19 mouse cellular contexts compared by ENCODE assay signal in the genomic region with DNA sequence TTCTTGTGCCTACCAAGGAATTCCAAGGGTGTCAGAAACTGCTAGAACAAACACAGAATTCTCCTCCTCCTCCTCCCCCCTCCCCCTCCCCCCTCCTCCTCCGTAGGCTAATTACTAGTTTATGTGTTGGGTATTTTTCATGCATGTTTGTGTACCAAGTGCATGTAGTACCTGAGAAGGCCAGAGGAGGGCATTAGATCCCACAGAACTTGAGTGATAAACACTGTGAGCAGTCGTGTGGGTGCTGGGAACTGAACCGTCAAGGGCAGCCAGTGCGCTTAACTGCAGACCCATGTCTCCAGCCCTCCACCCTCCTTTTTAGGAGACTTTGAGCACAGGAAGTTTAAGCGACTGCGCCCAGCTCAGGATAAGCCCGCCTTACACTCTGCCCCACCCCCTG.
DNase-seq lines count a peak whose midpoint lies in the region; ATAC-seq and TF ChIP-seq lines count a peak whose summit lies in the region.
"Had no signal": no experiment of that assay in that cellular context is flagged by ENCODE, and none has a peak within 500 bp of the region (broad histone marks: within the 10 kb centered on the region; RNA-seq: fewer than 3 reads in every experiment).

No protein-coding gene starts in this region.

- WGBS in heart, embryonic 14.5 days = 90% methylated on average over 6 of the region's 7 CpGs
- 73% methylated on average over 7 of the region's 7 CpGs for WGBS in liver, embryonic 14.5 days (ENCODE audit: insufficient replicate concordance)
- WGBS in liver, embryonic 12.5 days (ENCODE audit: insufficient replicate concordance) = 81% methylated on average over 7 of the region's 7 CpGs

- H3K27ac ChIP-seq in heart, embryonic 14.5 days (replicated peaks in 1 of 2; ENCODE audit: control insufficient read depth in 1 of 2, insufficient read depth in 1 of 2, low read depth in 2 of 2, low read length in 2 of 2) = peak overlapping the region; percentile 58 to 69; a peak in 3 of 4 replicates
- H3K27ac ChIP-seq in liver, embryonic 14.5 days = no peak overlapping the region
- no peak overlapping the region for H3K27ac ChIP-seq in liver, embryonic 12.5 days
- H3K27ac ChIP-seq: embryonic facial prominence, embryonic 10.5 days; hindbrain, embryonic 15.5 days; limb, embryonic 15.5 days; macrophage; midbrain, embryonic 13.5 days had no signal

- peaks cover 9% of the 10 kb centered on the region for H3K36me3 ChIP-seq in heart, embryonic 14.5 days (ENCODE audit: control insufficient read depth, insufficient read depth, low read length)
- H3K36me3 ChIP-seq in liver, embryonic 14.5 days (replicated peaks; ENCODE audit: control insufficient read depth, insufficient read depth, low read depth) = no peaks in the 10 kb centered on the region
- H3K36me3 ChIP-seq in liver, embryonic 12.5 days = no peaks in the 10 kb centered on the region
- H3K36me3 ChIP-seq: hindbrain, embryonic 15.5 days; midbrain, embryonic 13.5 days had no signal

- H3K4me3 ChIP-seq in heart, embryonic 14.5 days (ENCODE audit: control insufficient read depth in 1 of 2, insufficient read depth in 1 of 2, low read depth in 1 of 2, low read length in 2 of 2) = no peak overlapping the region
- no peak overlapping the region for H3K4me3 ChIP-seq in liver, embryonic 14.5 days (ENCODE audit: insufficient read depth in 1 of 2, low read depth in 2 of 2, low read length in 2 of 2)
- no peak overlapping the region for H3K4me3 ChIP-seq in liver, embryonic 12.5 days
- H3K4me3 ChIP-seq: embryonic facial prominence, embryonic 10.5 days; erythroblast, embryonic 14.5 days; hindbrain, embryonic 15.5 days; limb, embryonic 15.5 days; midbrain, embryonic 13.5 days had no signal

- H3K9me3 ChIP-seq in heart, embryonic 14.5 days (ENCODE audit: control insufficient read depth, low read length) = no peaks in the 10 kb centered on the region
- no peaks in the 10 kb centered on the region for H3K9me3 ChIP-seq in liver, embryonic 14.5 days (ENCODE audit: control insufficient read depth, low read length)
- H3K9me3 ChIP-seq in liver, embryonic 12.5 days (replicated peaks) = no peaks in the 10 kb centered on the region
- H3K9me3 ChIP-seq: hindbrain, embryonic 15.5 days; limb, embryonic 15.5 days; midbrain, embryonic 13.5 days had no signal

- peaks cover 71 to 74% of the 10 kb centered on the region in 2 experiments for H3K4me1 ChIP-seq in heart, embryonic 14.5 days (ENCODE audit: control insufficient read depth in 2 of 2, insufficient read depth in 2 of 2, low read length in 2 of 2)
- H3K4me1 ChIP-seq in liver, embryonic 14.5 days (replicated peaks; ENCODE audit: control insufficient read depth in 2 of 2, insufficient read depth in 2 of 2, low read length in 1 of 2) = no peaks in the 10 kb centered on the region
- H3K4me1 ChIP-seq in liver, embryonic 12.5 days = peaks cover 10% of the 10 kb centered on the region; the same call in 1 of the 2 replicates

- no peak overlapping the region for H3K4me2 ChIP-seq in heart, embryonic 14.5 days (ENCODE audit: low read length)
- no peak overlapping the region for H3K4me2 ChIP-seq in liver, embryonic 14.5 days (ENCODE audit: low read depth)
- no peak overlapping the region for H3K4me2 ChIP-seq in liver, embryonic 12.5 days
- H3K4me2 ChIP-seq: hindbrain, embryonic 15.5 days; limb, embryonic 15.5 days; midbrain, embryonic 13.5 days had no signal

- no peak overlapping the region for H3K9ac ChIP-seq in heart, embryonic 14.5 days (ENCODE audit: low read length)
- no peak overlapping the region for H3K9ac ChIP-seq in liver, embryonic 14.5 days (replicated peaks)
- H3K9ac ChIP-seq in liver, embryonic 12.5 days = no peak overlapping the region
- H3K9ac ChIP-seq: hindbrain, embryonic 15.5 days; limb, embryonic 15.5 days; midbrain, embryonic 13.5 days had no signal

- no peaks in the 10 kb centered on the region for H3K27me3 ChIP-seq in heart, embryonic 14.5 days (ENCODE audit: control insufficient read depth, insufficient read depth, low read length)
- peaks cover 3% of the 10 kb centered on the region; the same call in 1 of the 2 replicates for H3K27me3 ChIP-seq in liver, embryonic 14.5 days (ENCODE audit: control insufficient read depth, insufficient read depth, low read length)
- peaks cover 33% of the 10 kb centered on the region for H3K27me3 ChIP-seq in liver, embryonic 12.5 days (replicated peaks)
- H3K27me3 ChIP-seq: hindbrain, embryonic 15.5 days; limb, embryonic 15.5 days had no signal

- TF ChIP-seq CTCF in liver, embryonic 14.5 days (IDR thresholded peaks at IDR 0.05; ENCODE audit: low read depth) = 0 out of 2 replicates have a peak, but pooled peaks have one; percentile 24

- no peak for ATAC-seq in heart, embryonic 14.5 days (ENCODE audit: insufficient number of reproducible peaks, insufficient read depth, low FRiP score, low read depth)
- no peak for ATAC-seq in liver, embryonic 14.5 days (ENCODE audit: insufficient read depth)
- no peak for ATAC-seq in liver, embryonic 12.5 days
- ATAC-seq: forebrain, embryonic 16.5 days; midbrain, embryonic 13.5 days had no signal

- no peak for TF ChIP-seq EP300 in liver, embryonic 14.5 days (IDR thresholded peaks at IDR 0.05; ENCODE audit: low read depth)

- no peak for DNase-seq in heart, adult 9 months (ENCODE audit: low spot score in 2 of 2)
- no peak for DNase-seq in liver, embryonic 14.5 days (ENCODE audit: low read depth in 3 of 3, low spot score in 3 of 3)
- DNase-seq in A20 (ENCODE audit: low read depth, low spot score) = peak; percentile 6
- DNase-seq in ZHBTc4 (ENCODE audit: low read depth, low spot score) = peak; percentile 79
- DNase-seq in right cerebral cortex, postnatal 4 days = no peak
- no peak for DNase-seq in kidney, adult 8-10 months
- DNase-seq: cerebellum, postnatal 25 days; gastrocnemius, postnatal 14 days; layer of hippocampus, adult 9-11 months; right cerebral cortex, postnatal 25 days had no signal

Comparison
In these comparisons a context has a peak if more than half of its experiments do, and no peak if none do; other contexts are left out.
1. H3K27ac ChIP-seq: peak in heart, embryonic 14.5 days (2 of 2); none in liver, embryonic 14.5 days (single experiment) and liver, embryonic 12.5 days (single experiment).
2. DNase-seq: peak in A20 (single experiment) and ZHBTc4 (single experiment); none in heart, adult 9 months (0 of 2), liver, embryonic 14.5 days (0 of 3), right cerebral cortex, postnatal 4 days (single experiment) and kidney, adult 8-10 months (0 of 2).